Mouse (Mus musculus): ENCODE data around the gene Rtraf.

Gene Rtraf

DNA sequence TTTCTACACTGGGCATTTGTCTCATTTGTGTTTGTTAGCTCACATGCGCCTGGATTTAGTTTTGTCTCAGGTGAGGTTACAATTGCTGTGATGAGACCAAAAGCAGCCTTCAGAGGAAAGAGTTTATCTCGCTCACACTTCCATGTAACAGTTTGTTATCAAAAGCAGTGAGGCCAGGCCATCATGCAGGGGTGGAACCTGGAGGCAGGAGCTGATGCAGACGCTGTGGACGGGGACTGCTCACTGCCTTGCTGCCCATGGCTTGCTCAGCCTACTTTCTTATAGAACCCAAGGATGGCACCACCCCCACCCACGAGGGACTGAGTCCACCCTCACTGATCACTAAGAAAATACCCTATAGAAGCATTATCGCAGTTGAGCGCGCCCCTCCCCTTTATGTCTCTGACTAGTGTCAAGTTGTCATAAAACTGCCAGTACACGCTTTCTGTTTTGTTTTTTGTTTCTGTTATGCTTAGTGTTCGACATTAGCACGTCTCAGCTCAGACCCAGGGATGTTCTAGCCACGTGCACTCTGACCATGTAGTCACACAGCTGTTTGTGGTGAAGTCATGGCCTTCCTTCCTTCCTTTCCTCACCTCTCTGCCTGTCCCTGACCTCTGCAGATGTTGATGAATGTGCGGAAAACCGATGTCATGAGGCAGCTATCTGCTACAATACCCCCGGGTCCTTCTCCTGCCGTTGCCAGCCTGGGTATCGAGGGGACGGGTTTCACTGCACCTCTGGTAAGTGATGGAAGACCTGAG is 26.9 kb downstream of the Rtraf start:
- no peak for DNase-seq

DNA sequence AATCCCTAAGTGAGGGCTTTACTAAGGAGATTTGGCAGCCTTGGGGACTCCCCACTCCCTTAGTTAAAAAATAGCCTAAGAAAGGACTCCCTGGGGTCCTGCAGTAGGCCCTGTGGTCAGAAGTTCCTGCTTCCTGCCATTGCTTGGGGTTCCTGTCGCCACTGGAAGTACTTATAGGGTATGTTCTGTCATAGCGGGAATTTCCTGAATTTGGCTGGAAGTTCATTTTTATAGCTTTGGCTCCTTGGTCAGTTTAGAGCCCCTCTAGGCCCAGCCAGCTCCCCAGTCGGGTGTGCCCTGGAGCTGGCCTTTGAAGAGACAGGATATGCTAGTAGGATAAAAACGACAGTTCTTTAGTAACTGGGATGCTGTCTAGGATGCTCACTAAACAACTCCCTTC is 28.7 kb downstream of the Rtraf start:
- DNase-seq = peak; percentile 94

DNA sequence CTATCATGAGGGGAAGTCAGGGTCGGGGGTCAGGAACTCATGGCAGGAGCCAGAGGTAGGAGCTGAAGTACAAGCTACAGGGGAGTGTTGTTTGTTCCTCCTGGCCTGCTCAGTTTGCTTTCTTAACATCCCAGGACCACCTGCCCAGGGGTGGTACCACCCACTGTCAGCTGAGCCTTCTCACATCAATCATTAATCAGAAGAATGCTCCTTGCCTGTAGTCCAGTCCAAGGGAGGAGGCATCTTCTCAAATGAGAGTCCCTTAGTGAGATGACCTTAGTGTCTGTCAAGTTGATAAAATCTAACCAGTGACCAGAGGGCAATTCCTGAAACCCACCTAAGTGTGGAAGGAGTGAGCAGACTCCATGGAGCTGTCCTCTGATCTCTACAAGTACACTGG is 35.2 kb downstream of the Rtraf start:
- no peak for DNase-seq

DNA sequence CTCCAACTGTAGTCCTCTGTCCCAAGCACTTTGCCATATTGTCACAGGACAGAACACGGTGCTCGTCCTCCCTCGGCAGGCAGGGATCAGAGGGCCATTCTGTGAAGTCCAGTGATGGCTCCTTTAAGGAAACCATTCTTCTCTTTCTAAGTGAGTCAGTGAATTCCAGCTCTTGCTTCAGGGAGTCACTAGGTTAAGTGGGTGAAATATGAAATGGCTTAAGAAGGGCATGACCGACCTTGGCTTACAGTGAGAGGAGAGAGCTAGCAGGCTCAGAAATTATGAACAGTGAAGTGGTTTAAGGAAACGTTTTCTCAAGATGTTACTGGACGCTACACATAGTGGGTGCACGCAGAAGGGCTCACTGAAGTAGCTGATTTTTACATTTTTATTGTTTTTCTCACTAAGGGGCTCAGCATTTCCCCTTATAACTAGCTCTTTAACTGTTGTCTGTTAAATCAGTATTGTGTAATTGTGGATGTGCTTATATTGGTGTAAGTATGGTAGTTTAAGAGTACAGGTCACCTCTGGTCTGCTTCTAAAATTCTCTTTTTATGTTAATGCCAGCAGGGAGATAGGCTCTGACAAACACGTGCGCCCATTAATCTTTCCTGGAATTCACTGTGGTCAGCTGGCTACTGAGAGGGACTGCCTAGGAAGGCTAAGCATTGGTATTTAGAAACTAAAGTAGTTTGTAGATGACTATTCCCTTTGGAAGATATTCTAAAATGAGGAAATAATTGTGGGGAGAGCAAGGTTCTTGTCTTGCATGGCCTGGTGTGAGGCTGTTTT is 37.6 kb downstream of the Rtraf start:
- no peak for DNase-seq

DNA sequence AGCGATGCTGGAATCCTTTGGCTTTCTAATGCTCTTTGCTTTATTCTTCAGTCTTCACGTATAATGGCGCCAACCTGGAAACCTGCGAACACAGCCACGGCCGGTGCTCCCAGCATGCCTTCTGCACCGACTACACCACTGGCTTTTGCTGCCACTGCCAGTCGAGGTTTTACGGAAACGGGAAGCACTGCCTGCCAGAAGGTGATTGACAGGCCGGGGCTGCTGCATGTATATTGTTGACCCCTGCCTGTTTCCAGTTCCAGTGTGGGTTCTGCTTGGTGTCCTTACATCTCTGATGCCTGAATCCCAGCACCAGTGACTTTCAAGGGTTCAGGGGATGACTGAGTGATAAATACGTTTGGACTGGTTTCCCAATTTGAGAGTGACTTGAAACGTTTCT is 45.7 kb downstream of the Rtraf start:
- no peak for DNase-seq

DNA sequence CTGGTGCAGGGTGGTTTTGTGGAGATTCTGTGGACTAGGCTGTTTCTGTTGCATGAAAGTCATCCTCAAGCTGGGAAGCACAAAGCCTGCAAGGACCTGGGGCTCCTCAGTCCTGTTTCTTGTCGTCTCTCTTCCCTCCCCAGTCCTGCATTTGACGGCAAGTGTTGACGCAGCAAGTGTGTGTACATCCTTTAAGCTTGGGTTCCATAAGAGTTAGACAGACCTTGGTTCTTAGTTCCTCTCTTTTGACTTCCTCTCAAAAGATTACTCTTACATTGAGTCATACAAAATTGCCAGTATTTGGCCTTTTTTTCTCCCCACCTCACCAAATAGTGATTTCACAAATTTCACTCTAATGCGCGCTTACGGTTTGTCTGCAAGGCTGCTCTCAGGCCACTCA is 46.3 kb downstream of the Rtraf start:
- no peak for DNase-seq

DNA sequence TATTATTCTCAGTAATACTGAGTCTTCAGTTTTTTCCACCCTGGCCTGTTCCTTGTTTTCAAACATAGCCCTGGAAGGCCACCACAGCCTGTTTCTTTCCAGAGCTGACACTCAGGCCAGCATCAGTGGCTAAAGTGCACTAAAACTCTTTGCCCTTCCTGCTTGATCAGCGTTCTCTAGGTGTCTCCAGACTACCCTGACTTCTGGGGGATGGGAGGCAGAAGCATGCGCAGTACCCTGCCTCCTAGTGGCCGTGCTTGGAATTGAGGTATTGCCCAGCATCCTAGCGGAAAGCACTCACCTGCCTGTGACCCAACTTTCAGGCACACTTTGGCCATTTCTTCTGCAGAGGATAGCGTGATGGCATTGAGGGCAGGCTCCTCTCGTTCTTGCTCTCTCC is 46.7 kb downstream of the Rtraf start:
- peak; percentile 94 for DNase-seq

DNA sequence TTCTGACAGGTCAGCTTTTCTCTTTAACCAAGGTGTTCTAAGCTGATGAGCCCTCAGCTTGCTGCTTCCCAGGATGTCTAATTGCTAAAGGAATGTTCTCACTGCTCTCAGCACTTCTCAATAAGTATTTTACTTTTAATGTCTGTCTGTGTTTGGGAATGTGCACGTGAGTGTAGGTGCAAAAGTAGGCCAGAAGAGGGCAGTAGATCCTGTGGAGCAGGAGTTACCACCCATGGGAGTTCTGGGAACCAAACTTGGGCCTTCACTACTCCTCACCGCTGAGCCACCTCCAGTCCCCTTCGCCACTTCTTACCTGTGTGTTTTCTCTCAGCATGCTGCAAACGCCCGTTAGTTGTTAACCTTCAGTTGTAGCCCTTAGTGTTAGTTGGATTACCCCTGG is 47.4 kb downstream of the Rtraf start:
- no peak for DNase-seq

DNA sequence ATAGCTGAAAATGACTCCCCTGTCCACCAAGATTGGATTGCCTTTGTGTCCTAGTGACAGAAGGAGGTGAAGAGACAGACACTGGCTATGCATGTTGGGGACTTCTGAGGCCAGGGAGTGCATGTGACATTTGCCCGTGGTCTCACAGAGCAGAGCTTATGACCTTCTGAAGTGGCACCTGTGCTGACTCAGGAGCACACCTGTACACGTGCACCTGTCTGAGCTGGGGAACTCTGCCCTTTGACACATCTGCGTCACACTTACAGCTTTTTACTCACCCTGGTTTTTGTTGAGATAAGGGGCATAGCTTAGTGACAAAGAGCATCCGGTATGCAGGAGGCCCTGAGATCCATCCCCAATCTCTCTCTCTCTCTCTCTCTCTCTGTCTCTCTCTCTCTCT is 48.1 kb downstream of the Rtraf start:
- no peak for DNase-seq

DNA sequence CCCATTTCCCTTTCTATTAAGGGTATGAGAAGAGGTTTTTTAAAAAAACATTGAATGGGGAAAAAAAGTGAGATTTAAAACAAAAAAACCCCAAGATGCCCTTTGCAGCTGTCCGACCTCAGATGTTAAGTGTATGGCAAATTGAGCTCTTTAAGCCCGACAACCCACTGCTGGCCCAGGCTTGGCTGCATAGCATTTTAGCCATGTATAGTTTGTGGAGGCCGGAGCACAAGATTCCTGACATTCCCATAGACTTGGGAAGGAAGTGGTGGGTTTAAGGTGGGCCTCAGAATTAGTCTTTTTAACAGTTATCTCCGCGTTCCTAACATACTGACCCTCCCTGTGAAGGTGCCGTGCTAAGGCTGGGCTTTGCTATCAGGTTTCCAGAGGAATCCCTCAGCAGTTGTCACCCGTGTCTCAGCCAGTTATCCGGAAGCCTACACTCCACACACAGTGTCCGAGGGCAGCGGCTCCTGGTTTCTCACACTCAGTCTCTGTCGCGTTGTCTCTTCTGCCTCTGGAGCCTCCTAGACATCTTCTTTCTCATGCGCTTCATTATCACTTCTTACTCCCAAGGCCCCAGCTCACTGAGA is 49.5 kb downstream of the Rtraf start:
- DNase-seq = no peak

DNA sequence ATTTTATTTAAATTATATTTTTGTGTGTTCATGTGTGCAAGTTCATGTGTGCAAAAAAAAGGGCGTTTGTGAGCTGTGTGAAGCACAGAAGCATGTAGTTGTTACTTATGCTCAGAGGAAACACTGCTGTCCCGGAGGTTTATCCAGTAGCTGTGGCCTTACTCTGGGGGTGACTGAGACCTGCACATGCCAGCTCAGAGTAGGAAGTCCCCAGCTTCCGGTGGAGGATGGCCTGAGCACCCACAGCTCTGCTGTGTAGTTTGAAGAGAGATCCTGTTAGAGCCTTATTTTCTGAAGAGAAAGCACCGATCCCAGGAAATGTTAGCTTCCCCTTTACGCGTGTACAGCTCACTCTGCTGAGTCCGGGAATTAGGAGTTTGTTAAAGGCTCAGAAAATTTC is 52.5 kb downstream of the Rtraf start:
- DNase-seq = peak; percentile 94

DNA sequence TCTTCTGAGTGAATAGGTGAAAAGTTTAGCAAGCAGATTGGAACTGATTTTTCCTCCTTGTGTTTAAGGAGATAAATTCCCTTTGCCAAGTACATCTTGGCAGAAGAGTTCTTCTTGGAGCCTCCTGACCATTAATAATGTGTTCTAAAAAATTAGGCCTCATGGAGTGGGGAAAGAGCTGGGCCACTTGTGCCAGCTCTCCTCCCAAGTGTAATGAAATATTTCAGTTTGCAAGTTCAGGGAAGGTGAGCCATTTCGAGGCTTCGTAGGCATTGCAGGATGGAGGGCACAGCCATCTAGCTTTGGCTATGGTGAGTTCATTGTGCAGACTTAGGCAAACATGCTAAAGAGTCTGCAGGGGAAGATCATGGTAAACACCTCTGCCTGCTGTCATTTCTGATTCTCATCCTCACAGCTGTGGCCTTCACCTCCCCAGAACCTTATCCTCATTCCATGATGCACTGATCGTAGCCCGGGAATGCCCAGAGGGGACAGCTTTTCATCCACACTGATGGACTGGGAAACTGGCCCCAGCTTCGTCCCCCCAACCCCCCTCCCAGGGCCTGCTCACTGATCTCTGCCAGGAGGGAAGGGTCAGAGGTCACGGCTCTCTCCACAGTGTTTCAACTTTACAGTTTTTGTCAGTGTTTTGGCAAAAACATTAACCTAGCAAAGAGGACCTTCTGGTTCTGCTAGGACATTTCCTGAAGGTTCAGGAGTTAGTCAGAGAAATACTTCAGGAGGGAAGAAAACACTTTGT is 54.0 kb downstream of the Rtraf start:
- DNase-seq = peak; percentile 94

DNA sequence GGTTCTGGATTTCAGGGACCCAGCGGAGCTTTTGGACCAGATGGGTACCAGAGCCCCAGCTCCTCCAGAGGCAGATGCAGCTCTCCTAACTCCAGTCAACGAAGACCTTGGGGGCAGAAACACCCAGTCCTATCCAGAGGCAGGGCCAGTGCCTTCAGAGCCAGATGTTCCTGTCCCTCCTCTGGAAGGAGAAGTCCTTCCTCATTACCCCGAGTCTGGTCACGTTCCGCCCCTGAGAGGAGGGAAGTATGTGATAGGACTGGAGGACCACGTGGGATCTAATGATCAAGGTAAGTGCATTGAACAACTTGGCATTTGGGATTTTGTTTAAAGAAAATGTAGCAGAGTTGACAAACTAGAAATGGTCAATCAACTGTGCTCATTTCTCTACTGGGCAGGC is 55.0 kb downstream of the Rtraf start:
- DNase-seq = peak; percentile 89

DNA sequence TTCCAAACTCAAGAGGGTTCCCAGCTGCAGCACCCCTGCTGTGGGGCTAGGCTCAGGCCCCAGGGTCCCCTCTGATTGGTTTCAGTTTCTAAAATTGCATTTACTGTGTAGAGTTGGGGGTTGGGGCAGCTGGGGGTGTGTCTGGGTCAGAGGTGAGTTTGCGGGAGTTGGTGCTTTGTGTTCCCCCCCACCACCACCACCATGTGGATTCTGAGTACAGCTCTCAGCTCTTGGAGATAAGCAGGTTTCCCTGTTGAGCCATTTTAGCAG is 57.3 kb downstream of the Rtraf start:
- no peak for DNase-seq

DNA sequence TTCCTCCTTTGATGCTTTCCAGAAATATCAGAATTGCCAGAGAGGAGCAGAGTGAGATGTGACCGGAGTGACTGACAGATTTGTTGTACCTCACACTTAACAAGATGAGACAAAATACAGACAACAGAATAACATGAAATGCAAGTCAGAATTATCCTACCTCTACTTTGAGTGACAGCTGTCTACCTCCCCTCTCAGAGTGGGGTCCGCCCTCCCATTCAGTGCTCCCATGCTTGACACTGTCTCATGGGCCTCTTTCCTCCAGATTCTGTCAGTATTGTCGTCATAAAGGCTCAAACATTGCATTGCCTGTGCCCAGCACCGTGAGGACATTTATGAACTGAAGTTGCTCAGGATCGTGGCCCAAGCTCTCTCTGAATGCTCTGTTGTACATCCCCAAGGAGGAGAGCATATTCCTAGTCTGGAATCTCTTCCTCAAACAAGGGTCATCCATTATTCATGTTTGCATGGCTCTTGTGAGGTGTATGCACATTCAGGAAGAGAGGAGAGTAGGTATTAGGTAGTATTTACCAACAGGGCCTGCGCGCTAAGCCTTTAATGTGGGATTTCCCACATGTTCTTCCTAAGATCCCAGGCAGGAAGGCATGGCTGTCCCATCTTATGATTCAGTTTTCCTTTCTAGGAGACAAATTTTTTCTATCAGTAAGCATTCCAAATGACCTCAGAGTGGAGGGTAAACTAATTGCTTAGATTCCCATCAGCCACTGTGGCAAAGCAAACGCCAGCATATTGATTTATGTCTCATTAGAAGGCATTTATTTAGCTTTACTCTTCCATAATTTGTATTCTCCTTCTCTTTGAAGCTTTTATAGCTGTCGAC is 57.9 kb downstream of the Rtraf start:
- DNase-seq = no peak

DNA sequence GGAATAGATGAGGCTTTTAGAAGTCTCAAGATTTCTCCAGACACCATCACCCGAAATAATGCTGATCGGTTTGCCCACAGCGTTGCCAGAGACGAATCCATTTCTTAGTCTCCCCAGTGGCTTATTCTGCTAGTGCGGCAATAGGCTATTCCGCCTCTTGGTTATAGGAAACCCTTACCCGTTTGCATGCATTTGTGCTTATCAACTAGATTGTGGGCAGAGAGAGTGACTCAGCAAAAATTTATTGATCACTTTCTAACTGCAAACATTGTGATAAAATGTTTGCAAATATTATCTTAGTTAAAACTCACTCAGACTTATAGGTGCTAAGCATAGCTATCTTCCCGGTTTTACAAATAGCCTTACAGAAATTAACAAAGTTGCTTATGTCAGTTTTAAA is 59.3 kb downstream of the Rtraf start:
- DNase-seq = no peak

DNA sequence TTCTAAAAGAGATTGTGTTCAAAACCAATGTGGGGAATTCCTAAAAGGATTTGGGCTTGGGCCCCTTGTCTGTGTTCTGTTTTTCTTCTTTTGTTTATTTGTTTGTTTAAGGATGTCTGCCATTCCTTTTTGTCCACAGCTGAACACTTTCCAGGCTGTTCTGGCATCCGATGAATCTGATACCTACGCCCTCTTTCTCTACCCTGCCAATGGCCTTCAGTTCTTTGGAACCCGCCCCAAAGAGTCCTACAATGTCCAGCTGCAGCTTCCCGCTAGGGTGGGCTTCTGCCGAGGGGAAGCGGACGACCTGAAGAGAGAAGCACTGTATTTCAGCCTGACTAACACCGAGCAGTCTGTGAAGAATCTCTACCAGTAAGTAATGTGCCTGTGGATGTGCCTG is 60.1 kb downstream of the Rtraf start:
- DNase-seq = peak; percentile 94

DNA sequence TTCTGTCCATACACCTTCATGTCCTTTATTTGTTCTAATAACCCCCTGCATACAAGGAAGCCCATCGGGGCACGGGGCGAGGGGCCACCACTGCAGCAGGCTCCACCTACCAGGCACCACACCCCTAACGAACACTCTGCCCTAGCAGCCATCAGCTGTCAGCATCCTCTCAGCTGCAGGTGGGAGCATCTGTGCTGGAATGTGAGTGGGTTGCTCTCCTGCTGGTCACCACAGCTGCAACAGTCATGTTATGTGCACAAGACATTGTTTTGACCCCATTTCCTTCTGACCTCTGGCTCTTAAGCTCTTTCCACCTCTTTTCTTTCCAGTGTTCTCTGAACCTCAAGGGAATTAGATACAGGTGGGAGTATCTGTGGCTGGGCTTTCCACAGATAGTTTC is 61.6 kb downstream of the Rtraf start:
- DNase-seq = no peak

Measured in heart, adult 11 months (tissue).